Mouse (Mus musculus) central nervous system, embryonic 11.5 days (tissue): ENCODE results near the gene Timm10b. TPM values are rescaled to one million over a fixed set of nuclear protein-coding genes. Genes with fewer than 3 reads are reported as not detected.

ENCODE experiments used
- polyA plus RNA-seq: library from polyadenylated mRNA; depleted of rRNA; stranded (reverse); fragments of >200 nt; gene quantifications from 2 replicates; pipeline ENCODE4 v1.2.3, GENCODE M21; 2012; rRNA removed

The Timm10b gene
- polyA plus RNA-seq, result 63.5 and 89.5 TPM in 2 replicates

GRCm38 (mm10) chr7:105639756-105640155 lies at the start of gene Timm10b:
Gene Timm10b (plus strand): TSS chr7:105640056.

GRCm38 (mm10) chr7:105633127-105633800 lies 6.6 kb upstream of the Timm10b start, which contains the start of gene Trim3:
Gene Trim3 (minus strand): TSS chr7:105633571.

GRCm38 (mm10) chr7:105640233-105640893 lies 507 bp downstream of the Timm10b start, which contains the start of the genes Arfip2 and Gm45799:
Gene Arfip2 (minus strand): TSS chr7:105640416.
Gene Gm45799 (plus strand): TSS chr7:105640552.

GRCm38 (mm10) chr7:105650639-105651435 lies 11.0 kb downstream of the Timm10b start, which contains the start of gene Dnhd1:
Gene Dnhd1 (plus strand): TSS chr7:105650827.

Other genes with a start within 250 kb of the Timm10b start
- 29.4 and 38.9 TPM in 2 replicates for gene Fam160a2, start 240.0 kb upstream of the Timm10b start, polyA plus RNA-seq
- gene Cnga4, start 235.5 kb upstream of the Timm10b start, polyA plus RNA-seq, result 0.20 and 0.24 TPM in 2 replicates
- gene Cckbr, start 214.3 kb upstream of the Timm10b start, polyA plus RNA-seq, result 0.14 and 0.17 TPM in 2 replicates
- 17.6 and 19.0 TPM in 2 replicates for gene Cavin3, start 157.8 kb upstream of the Timm10b start, polyA plus RNA-seq
- 18.5 and 25.3 TPM in 2 replicates for gene Smpd1, start 85.7 kb upstream of the Timm10b start, polyA plus RNA-seq
- gene Apbb1, start 58.4 kb upstream of the Timm10b start, polyA plus RNA-seq, result 92.2 and 93.1 TPM in 2 replicates
- gene Hpx, start 39.9 kb upstream of the Timm10b start, polyA plus RNA-seq, result 2.8 and 3.9 TPM in 2 replicates
- 61.9 and 66.8 TPM in 2 replicates for gene Trim3, start 6.5 kb upstream of the Timm10b start, polyA plus RNA-seq
- gene Arfip2, start 360 bp downstream of the Timm10b start, polyA plus RNA-seq, result 96.2 and 104 TPM in 2 replicates
- 81.1 and 86.5 TPM in 2 replicates for gene Gm45799, start 496 bp downstream of the Timm10b start, polyA plus RNA-seq
- gene Dnhd1, start 10.8 kb downstream of the Timm10b start, polyA plus RNA-seq, result 1.7 and 4.1 TPM in 2 replicates
- gene Ilk, start 96.5 kb downstream of the Timm10b start, polyA plus RNA-seq, result 151 and 190 TPM in 2 replicates
- gene Rrp8, start 97.3 kb downstream of the Timm10b start, polyA plus RNA-seq, result 23.4 and 36.6 TPM in 2 replicates
- gene Taf10, start 104.3 kb downstream of the Timm10b start, polyA plus RNA-seq, result 264 and 287 TPM in 2 replicates
- gene Tpp1, start 112.2 kb downstream of the Timm10b start, polyA plus RNA-seq, result 43.7 and 47.7 TPM in 2 replicates
- 28.6 and 40.1 TPM in 2 replicates for gene Dchs1, start 147.6 kb downstream of the Timm10b start, polyA plus RNA-seq
- gene Mrpl17, start 171.0 kb downstream of the Timm10b start, polyA plus RNA-seq, result 221 and 236 TPM in 2 replicates